Comparison of ENCODE assay signal across 8 mouse cellular contexts in the genomic region with DNA sequence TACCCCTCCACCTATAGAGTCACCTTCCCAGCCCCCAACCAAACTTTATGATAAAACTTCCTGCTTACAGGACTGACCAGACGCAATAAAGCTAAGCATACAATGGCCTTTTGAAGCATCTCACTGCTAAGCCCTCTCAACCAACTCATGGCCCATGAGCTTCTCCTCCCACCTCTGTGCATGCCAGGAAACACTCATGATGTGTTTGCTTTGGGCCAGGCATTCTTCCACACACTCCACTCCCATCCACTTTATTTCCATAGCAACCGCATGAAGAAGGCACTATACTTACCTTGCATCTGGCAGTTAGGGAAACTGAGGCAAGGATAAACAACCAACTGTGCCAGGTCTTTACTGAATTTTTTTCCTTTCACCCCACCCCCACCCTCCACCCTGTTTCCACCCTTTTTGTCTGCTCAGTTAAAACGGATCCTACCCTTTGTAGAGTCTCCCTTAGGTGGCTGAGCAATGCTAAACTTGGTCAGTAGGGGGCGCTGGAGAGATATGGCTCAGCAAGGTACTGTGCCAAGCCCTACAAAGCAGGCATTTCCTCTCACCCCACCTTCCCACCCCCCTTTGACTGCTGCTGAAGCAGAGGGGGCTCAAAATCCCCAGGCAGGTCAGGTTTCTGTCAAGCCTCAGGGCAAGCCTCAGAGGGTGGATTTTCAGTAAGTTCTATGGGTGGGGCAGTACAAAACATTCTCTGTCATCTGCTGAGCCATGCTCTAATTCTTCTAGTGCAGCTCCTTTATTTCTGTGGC. TPM values are rescaled to one million over a fixed set of nuclear protein-coding genes. Genes with fewer than 3 reads are reported as not detected.
DNase-seq lines count a peak whose midpoint lies in the region; ATAC-seq and TF ChIP-seq lines count a peak whose summit lies in the region.

No protein-coding gene starts in this region.

- WGBS in hindbrain, embryonic 14.5 days = 45% methylated on average over 4 of the region's 4 CpGs
- WGBS in hindbrain, embryonic 13.5 days = 44% methylated on average over 4 of the region's 4 CpGs
- WGBS in kidney, embryonic 16.5 days = 44% methylated on average over 4 of the region's 4 CpGs
- 43% methylated on average over 4 of the region's 4 CpGs for WGBS in olfactory bulb, adult 2 months

- no peak for ATAC-seq in hindbrain, embryonic 14.5 days (ENCODE audit: low FRiP score)
- ATAC-seq in hindbrain, embryonic 13.5 days (ENCODE audit: low FRiP score) = no peak
- ATAC-seq in kidney, embryonic 16.5 days (ENCODE audit: low FRiP score, low TSS enrichment) = peak; percentile 67

- H3K27ac ChIP-seq in hindbrain, embryonic 14.5 days = no peak overlapping the region
- H3K27ac ChIP-seq in hindbrain, embryonic 13.5 days = no peak overlapping the region
- no peak overlapping the region for H3K27ac ChIP-seq in kidney, embryonic 16.5 days (ENCODE audit: low read length)
- H3K27ac ChIP-seq in olfactory bulb, adult 2 months (ENCODE audit: insufficient read depth, low read depth, low read length) = no peak overlapping the region

- no peaks in the 10 kb centered on the region for H3K36me3 ChIP-seq in hindbrain, embryonic 14.5 days (replicated peaks; ENCODE audit: control insufficient read depth, insufficient read depth)
- H3K36me3 ChIP-seq in hindbrain, embryonic 13.5 days = no peaks in the 10 kb centered on the region
- H3K36me3 ChIP-seq in kidney, embryonic 16.5 days (ENCODE audit: insufficient read depth, low read length) = no peaks in the 10 kb centered on the region

- H3K9me3 ChIP-seq in hindbrain, embryonic 14.5 days (ENCODE audit: control insufficient read depth, low read length) = no peaks in the 10 kb centered on the region
- H3K9me3 ChIP-seq in hindbrain, embryonic 13.5 days = no peaks in the 10 kb centered on the region
- H3K9me3 ChIP-seq in kidney, embryonic 16.5 days (ENCODE audit: low read length) = no peaks in the 10 kb centered on the region

- no peaks in the 10 kb centered on the region for H3K4me1 ChIP-seq in hindbrain, embryonic 14.5 days (replicated peaks; ENCODE audit: control insufficient read depth, insufficient read depth, low read length)
- no peaks in the 10 kb centered on the region for H3K4me1 ChIP-seq in hindbrain, embryonic 13.5 days (replicated peaks)
- H3K4me1 ChIP-seq in kidney, embryonic 16.5 days (ENCODE audit: insufficient read depth, low read length) = peaks cover 8% of the 10 kb centered on the region; the same call in 1 of the 2 replicates
- H3K4me1 ChIP-seq in olfactory bulb, adult 2 months (ENCODE audit: control insufficient read depth, insufficient read depth, low read length) = no peaks in the 10 kb centered on the region

- TF ChIP-seq POLR2A in olfactory bulb, adult 2 months (IDR thresholded peaks at IDR 0.05; ENCODE audit: insufficient read depth, low read depth, low read length) = no peak

- H3K27me3 ChIP-seq in hindbrain, embryonic 14.5 days (ENCODE audit: control insufficient read depth, insufficient read depth, low read length) = no peaks in the 10 kb centered on the region
- no peaks in the 10 kb centered on the region for H3K27me3 ChIP-seq in hindbrain, embryonic 13.5 days
- no peaks in the 10 kb centered on the region for H3K27me3 ChIP-seq in kidney, embryonic 16.5 days (ENCODE audit: insufficient read depth, low read length)

- H3K9ac ChIP-seq in hindbrain, embryonic 14.5 days = no peak overlapping the region
- no peak overlapping the region for H3K9ac ChIP-seq in hindbrain, embryonic 13.5 days
- H3K9ac ChIP-seq in kidney, embryonic 16.5 days (replicated peaks; ENCODE audit: low read length) = no peak overlapping the region

- peak; percentile 70 for DNase-seq in hindbrain, embryonic 14.5 days (ENCODE audit: low spot score)
- peak; percentile 48 for DNase-seq in cerebellum, adult 9-10 months
- DNase-seq in gastrocnemius, postnatal 10 days = peak; percentile 71
- peak; percentile 64 for DNase-seq in liver
- peak; percentile 68 for DNase-seq in thymus, postnatal 25 days

- H3K4me3 ChIP-seq in hindbrain, embryonic 14.5 days (replicated peaks; ENCODE audit: low read length) = no peak overlapping the region
- no peak overlapping the region for H3K4me3 ChIP-seq in hindbrain, embryonic 13.5 days
- H3K4me3 ChIP-seq in kidney, embryonic 16.5 days (ENCODE audit: low read length) = no peak overlapping the region
- H3K4me3 ChIP-seq in olfactory bulb, adult 2 months (ENCODE audit: insufficient read depth, low read depth, low read length) = no peak overlapping the region

- no peak overlapping the region for H3K4me2 ChIP-seq in hindbrain, embryonic 14.5 days (replicated peaks)
- no peak overlapping the region for H3K4me2 ChIP-seq in hindbrain, embryonic 13.5 days
- H3K4me2 ChIP-seq in kidney, embryonic 16.5 days (replicated peaks; ENCODE audit: low read depth, low read length) = no peak overlapping the region

- TF ChIP-seq CTCF in olfactory bulb, adult 2 months (IDR thresholded peaks at IDR 0.05; ENCODE audit: insufficient read depth, low read depth, low read length) = peak; percentile 57

RNA-seq across cellular contexts. Expression of a gene that starts 31.4 kb away (rescaled TPM):
- 5.9 and 7.0 TPM in 2 replicates for polyA plus RNA-seq in hindbrain, embryonic 14.5 days (2014; fragmentation: Nextera tagmentation; extraction: Ambion mirVana)
- polyA plus RNA-seq in hindbrain, embryonic 13.5 days (2015; fragmentation: Nextera tagmentation; extraction: Ambion mirVana) = 2.6 and 3.1 TPM in 2 replicates
- total RNA-seq in gastrocnemius, postnatal 10 days (2021) = 10 to 100 TPM; 12.7 to 22.1 TPM
- polyA plus RNA-seq in kidney, embryonic 16.5 days (2015; fragmentation: Nextera tagmentation; extraction: Ambion mirVana) = 4.5 and 5.2 TPM in 2 replicates
- polyA plus RNA-seq in olfactory bulb, adult 2 months (2012; ENCODE audit: insufficient read depth, insufficient read length, low replicate concordance, missing spikeins) = not detected in 2 replicates
